Mouse (Mus musculus) liver, postnatal 0 days (tissue): ENCODE measurements around the gene Col4a3.

Experiments
- CTCF ChIP-seq: sonication (generic); IDR thresholded peaks from 2 replicates; pipeline ENCODE4 v1.5.1; 2016; ENCODE audit warnings: antibody characterized with exemption, low read depth
- EP300 ChIP-seq: IDR thresholded peaks from 2 replicates; pipeline ENCODE4 v1.6.1; 2016; ENCODE audit warnings: antibody characterized with exemption, low read depth, mild to moderate bottlenecking

DNA sequence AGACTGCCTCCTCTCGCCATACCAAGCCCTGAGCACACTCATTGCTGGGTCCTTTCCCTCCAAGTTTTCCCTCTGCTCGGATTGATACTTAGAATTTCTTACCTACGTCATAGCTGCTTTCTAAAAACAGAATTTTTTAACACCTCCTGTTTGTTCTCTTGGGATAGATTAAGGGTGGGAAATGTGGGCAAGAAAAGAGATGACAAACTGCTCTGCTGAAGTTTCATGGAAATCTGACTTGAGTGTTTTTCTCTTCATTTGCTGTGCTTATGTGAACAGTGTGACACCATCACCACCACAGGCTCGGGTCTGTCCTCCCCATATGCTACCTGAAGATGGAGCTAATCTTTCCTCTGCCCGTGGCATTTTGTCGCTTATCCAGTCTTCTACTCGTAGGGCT is 154.8 kb downstream of the Col4a3 start:
- TF ChIP-seq CTCF (no peak), EP300 (no peak)
